Mouse (Mus musculus) CH12.LX (cell line): ENCODE measurements around the gene Mov10l1. TPM values are rescaled to one million over a fixed set of nuclear protein-coding genes. Genes with fewer than 3 reads are reported as not detected.

Source experiments
- DNase-seq: peaks from one replicate; pipeline ENCODE4 v3.0.0-alpha.2; 2013; ENCODE audit errors: extremely low read depth
- H3K27ac ChIP-seq: 2 replicates; pipeline ENCODE4 v1.5.1; 2012; ENCODE audit warnings: low read depth, mild to moderate bottlenecking, control low read depth, moderate library complexity; ENCODE audit not compliant: insufficient read depth
- H3K27me3 ChIP-seq: replicated peaks from 2 replicates; pipeline ENCODE3; 2012; ENCODE audit warnings: inconsistent platforms
- H3K36me3 ChIP-seq, 2 experiments: replicated peaks in 1 of 2; 2 replicates each; pipeline versions ENCODE3 to v1.6.1; 2012; ENCODE audit warnings: inconsistent platforms in 1 of 2, low read length in 1 of 2, mild to moderate bottlenecking in 1 of 2, mixed read lengths in 1 of 2, moderate library complexity in 1 of 2; ENCODE audit not compliant: control insufficient read depth in 1 of 2, insufficient read depth in 1 of 2
- H3K4me1 ChIP-seq, 2 experiments: 2 replicates each; pipeline ENCODE4 v1.6.1; 2012; ENCODE audit warnings: inconsistent platforms in 1 of 2, moderate library complexity in 1 of 2; ENCODE audit not compliant: insufficient read depth in 2 of 2, control insufficient read depth in 1 of 2
- H3K4me2 ChIP-seq: 2 replicates; pipeline ENCODE4 v1.6.1; 2012; ENCODE audit warnings: low read depth, mild to moderate bottlenecking, control low read depth; ENCODE audit not compliant: poor library complexity, insufficient read depth, severe bottlenecking
- H3K4me3 ChIP-seq, 3 experiments: fragments of 150-350 bp in 1 of 3; sonication (generic) in 1 of 3; replicated peaks in 1 of 3; 2 replicates each; pipeline versions ENCODE3 to v1.5.1; 2011 to 2012; ENCODE audit warnings: low read depth in 2 of 3, low read length in 2 of 3, mild to moderate bottlenecking in 2 of 3, moderate library complexity in 2 of 3, control low read depth in 1 of 3, improper control_type of control experiment in 1 of 3, inconsistent platforms in 1 of 3, mixed read lengths in 1 of 3; ENCODE audit not compliant: poor library complexity in 1 of 3
- H3K79me2 ChIP-seq: replicated peaks from 2 replicates; pipeline ENCODE4 v1.6.1; 2012; ENCODE audit warnings: mild to moderate bottlenecking, moderate library complexity; ENCODE audit not compliant: control insufficient read depth, poor library complexity, insufficient read depth, severe bottlenecking; ENCODE audit errors: extremely low read depth
- H3K9ac ChIP-seq: 2 replicates; pipeline ENCODE4 v1.6.1; 2012; ENCODE audit warnings: low read depth, mild to moderate bottlenecking, control low read depth, moderate library complexity; ENCODE audit not compliant: insufficient read depth
- H3K9me3 ChIP-seq: replicated peaks from 2 replicates; pipeline ENCODE3; 2012; ENCODE audit warnings: low read length, inconsistent platforms, mixed read lengths
- BHLHE40 ChIP-seq: IDR thresholded peaks from 2 replicates; pipeline ENCODE4 v1.6.1; 2011; ENCODE audit warnings: mild to moderate bottlenecking, low read depth, low read length, improper control_type of control experiment
- CHD2 ChIP-seq: IDR thresholded peaks from 2 replicates; pipeline ENCODE4 v1.6.1; 2011; ENCODE audit warnings: low read length, improper control_type of control experiment
- GABPA ChIP-seq: IDR thresholded peaks from 2 replicates; pipeline ENCODE4 v1.6.1; 2012; ENCODE audit warnings: low read depth, low read length, improper control_type of control experiment, inconsistent platforms; ENCODE audit not compliant: insufficient replicate concordance
- JUND ChIP-seq: conservative IDR thresholded peaks from 2 replicates; pipeline ENCODE4 v1.6.1; 2011; ENCODE audit warnings: low read depth, low read length, improper control_type of control experiment
- MAZ ChIP-seq: IDR thresholded peaks from 2 replicates; pipeline ENCODE4 v1.6.1; 2012; ENCODE audit warnings: low read depth, mild to moderate bottlenecking, inconsistent platforms, low read length, improper control_type of control experiment, moderate library complexity
- MEF2A ChIP-seq: IDR thresholded peaks from 2 replicates; pipeline ENCODE4 v1.6.1; 2014; ENCODE audit warnings: low read depth, mild to moderate bottlenecking, inconsistent platforms, low read length, improper control_type of control experiment, borderline replicate concordance
- MXI1 ChIP-seq: IDR thresholded peaks from 2 replicates; pipeline ENCODE4 v1.6.1; 2011; ENCODE audit warnings: mild to moderate bottlenecking, low read depth, low read length, improper control_type of control experiment
- NRF1 ChIP-seq: IDR thresholded peaks from 2 replicates; pipeline ENCODE4 v1.6.1; 2014; ENCODE audit warnings: low read depth, mild to moderate bottlenecking, inconsistent platforms, low read length, improper control_type of control experiment, moderate library complexity
- PAX5 ChIP-seq: IDR thresholded peaks from 2 replicates; pipeline ENCODE4 v1.6.1; 2012; ENCODE audit warnings: low read length, inconsistent platforms, mixed read lengths
- RAD21 ChIP-seq: IDR thresholded peaks from 2 replicates; pipeline ENCODE4 v1.6.1; 2011; ENCODE audit warnings: low read depth, mild to moderate bottlenecking, low read length, improper control_type of control experiment, moderate library complexity
- SIN3A ChIP-seq: IDR thresholded peaks from 2 replicates; pipeline ENCODE4 v1.6.1; 2012; ENCODE audit warnings: low read length, improper control_type of control experiment, inconsistent platforms
- UBTF ChIP-seq: IDR thresholded peaks from 2 replicates; pipeline ENCODE4 v1.6.1; 2012; ENCODE audit warnings: low read depth, mild to moderate bottlenecking, inconsistent platforms, low read length, improper control_type of control experiment, moderate library complexity
- USF1 ChIP-seq: IDR thresholded peaks from 2 replicates; pipeline ENCODE4 v1.6.1; 2014; ENCODE audit warnings: low read depth, mild to moderate bottlenecking, inconsistent platforms, low read length, improper control_type of control experiment
- USF2 ChIP-seq: conservative IDR thresholded peaks from 2 replicates; pipeline ENCODE4 v1.6.1; 2011; ENCODE audit warnings: low read depth, low read length, improper control_type of control experiment
- ZNF384 ChIP-seq: IDR thresholded peaks from 2 replicates; pipeline ENCODE4 v1.6.1; 2012; ENCODE audit warnings: low read depth, low read length, improper control_type of control experiment, inconsistent platforms
- dilution Hi-C: fragments of 300-500 bp; cut with MboI; formaldehyde crosslinking; loops from 2 replicates; pipeline ENCODE4 v1.14.3; 2020; ENCODE audit warnings: low sequenced_read_pairs; ENCODE audit not compliant: extremely low pct_unique_long_range_greater_than_20kb, extremely low pct_ligation_motif_present
- in situ Hi-C: fragments of 300-500 bp; cut with MboI; formaldehyde crosslinking; loops from 3 replicates; pipeline ENCODE4 v1.14.3; 2019; ENCODE audit warnings: low sequenced_read_pairs, low pct_ligation_motif_present, low pct_unique_long_range_greater_than_20kb, mixed read lengths
- polyA plus RNA-seq: library from polyadenylated mRNA; unstranded; fragments of >175 nt; gene quantifications from 2 replicates; pipeline ENCODE4 v1.2.1, GENCODE M21; 2012; ENCODE audit warnings: low read depth; ENCODE audit not compliant: insufficient read length
- total RNA-seq, 2 experiments: library from RNA; depleted of rRNA; stranded (reverse); fragments of 300-350 nt in 1 of 2; fragments of >200 nt in 1 of 2; gene quantifications; 2 replicates each; pipeline ENCODE4 v1.2.3; 2012 to 2014

The Mov10l1 gene
- total and polyA plus RNA-seq, 3 experiments, result not detected

GRCm38 (mm10) chr15:89078208-89078836 lies 95.6 kb downstream of the Mov10l1 start (continued):
- TF ChIP-seq MAZ (peak; percentile 86; the same call in 1 of the 2 replicates), GABPA (no peak), RAD21 (no peak), USF1 (no peak), BHLHE40 (no peak)

DNA sequence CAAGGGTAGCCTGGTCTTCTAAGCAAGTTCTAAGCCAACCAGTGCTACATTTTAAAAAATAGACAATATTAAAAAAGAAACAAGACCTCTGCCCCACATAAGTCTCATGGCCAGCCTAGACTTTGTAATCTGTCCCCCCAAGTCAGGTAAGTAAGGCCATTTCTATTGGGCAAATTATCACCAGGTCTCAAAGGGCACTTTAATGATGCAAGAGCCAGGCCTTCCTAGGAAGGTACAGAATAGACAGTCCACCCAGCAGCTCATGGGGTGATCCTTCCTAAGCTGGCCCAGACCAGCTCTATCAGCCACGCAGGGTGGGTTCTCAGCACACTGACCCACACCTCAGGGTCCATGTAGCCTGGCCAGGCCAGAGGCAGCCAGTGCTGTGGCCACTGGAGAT lies 101.2 kb downstream of the Mov10l1 start:
- TF ChIP-seq MAZ (no peak), MEF2A (no peak), RAD21 (no peak), UBTF (no peak), MXI1 (no peak), JUND (no peak)
- Histone ChIP-seq H3K4me1 (peaks cover 2 to 16% of the 10 kb centered on the region in 2 experiments; a peak in 3 of 4 replicates), H3K36me3 (peaks cover 62 to 83% of the 10 kb centered on the region in 2 experiments)

GRCm38 (mm10) chr15:89084826-89085225 lies 102.1 kb downstream of the Mov10l1 start:
- Histone ChIP-seq H3K79me2 (peaks cover 8% of the 10 kb centered on the region), H3K9ac (no peak overlapping the region), H3K4me1 (peaks cover 2 to 11% of the 10 kb centered on the region in 2 experiments; a peak in 3 of 4 replicates), H3K9me3 (no peaks in the 10 kb centered on the region), H3K36me3 (peaks cover 62 to 78% of the 10 kb centered on the region in 2 experiments), H3K4me2 (no peak overlapping the region), H3K4me3 (no peak overlapping the region), H3K27ac (no peak overlapping the region), H3K27me3 (no peaks in the 10 kb centered on the region)
- no peak for DNase-seq
- dilution Hi-C loops, result no loop called here
- TF ChIP-seq ZNF384 (no peak), NRF1 (no peak), PAX5 (no peak), MEF2A (no peak), USF2 (no peak), CHD2 (no peak), SIN3A (no peak)
- in situ Hi-C loops, result no loop called here

More for the DNA sequence above, 101.2 kb downstream of the Mov10l1 start:
- in situ Hi-C loops, result no loop called here
- no peak for DNase-seq
- Histone ChIP-seq H3K27ac (no peak overlapping the region), H3K79me2 (peaks cover 15% of the 10 kb centered on the region), H3K4me3 (no peak overlapping the region), H3K4me2 (no peak overlapping the region), H3K9me3 (no peaks in the 10 kb centered on the region), H3K27me3 (no peaks in the 10 kb centered on the region), H3K9ac (no peak overlapping the region)
- dilution Hi-C loops, result no loop called here
